Mouse (Mus musculus) embryonic facial prominence, embryonic 11.5 days (tissue): ENCODE measurements at regions not wholly inside any gene's neighbourhood (a gene's known extent, or its start where the extent isn't known, plus 50 kb on each side); places are given as distances from the start of the nearest gene placed in this dataset.

Experiments used
- ATAC-seq: fragments of 200-750 bp; cut with Nextera tagmentation; replicated peaks from 2 replicates; pipeline ENCODE4 v1.8.0; 2017; ENCODE audit warnings: low read depth; ENCODE audit not compliant: insufficient number of reproducible peaks, low FRiP score, low TSS enrichment
- DNase-seq: peaks from one replicate; pipeline ENCODE4 v3.0.0-alpha.2; 2015; ENCODE audit warnings: low spot score
- H3K27ac ChIP-seq: fragments of 300-500 bp; sonication (generic); replicated peaks from 2 replicates; pipeline ENCODE4 v1.5.1; 2014; ENCODE audit warnings: mild to moderate bottlenecking, low read depth, low read length, control low read depth
- H3K27me3 ChIP-seq: fragments of 300-500 bp; sonication (generic); 2 replicates; pipeline ENCODE4 v1.6.1; 2014; ENCODE audit warnings: mild to moderate bottlenecking, low read length, moderate library complexity, mixed read lengths; ENCODE audit not compliant: control insufficient read depth, insufficient read depth
- H3K36me3 ChIP-seq: fragments of 300-500 bp; sonication (generic); replicated peaks from 2 replicates; pipeline ENCODE4 v1.6.1; 2014; ENCODE audit warnings: low read depth, mild to moderate bottlenecking, low read length, moderate library complexity, mixed read lengths; ENCODE audit not compliant: control insufficient read depth, insufficient read depth
- H3K4me1 ChIP-seq: fragments of 300-500 bp; sonication (generic); 2 replicates; pipeline ENCODE4 v1.6.1; 2014; ENCODE audit warnings: low read length, mixed read lengths; ENCODE audit not compliant: control insufficient read depth, insufficient read depth
- H3K4me2 ChIP-seq: fragments of 300-500 bp; sonication (generic); 2 replicates; pipeline ENCODE4 v1.6.1; 2014; ENCODE audit warnings: low read depth, mild to moderate bottlenecking, control low read depth, low read length, moderate library complexity
- H3K4me3 ChIP-seq: fragments of 300-500 bp; sonication (generic); 2 replicates; pipeline ENCODE4 v1.5.1; 2014; ENCODE audit warnings: low read depth, low read length, control low read depth
- H3K9ac ChIP-seq: fragments of 300-500 bp; sonication (generic); replicated peaks from 2 replicates; pipeline ENCODE4 v1.6.1; 2014; ENCODE audit warnings: mild to moderate bottlenecking, control low read depth, low read length
- H3K9me3 ChIP-seq: fragments of 300-500 bp; sonication (generic); replicated peaks from 2 replicates; pipeline ENCODE4 v1.6.1; 2016; ENCODE audit warnings: mild to moderate bottlenecking, low read length, inconsistent platforms, mixed read lengths; ENCODE audit not compliant: control insufficient read depth
- WGBS: fragments of 180-500 bp; shearing (Covaris S2); extraction: QIAGEN DNeasy Blood & Tissue Kit; methylation state at CpG from one replicate; pipeline ENCODE4 v1.1.7; 2014; 5-methylcytosine and 5-hydroxymethylcytosine counted together

GRCm38 (mm10) chr2:128438161-128438822 is 152.7 kb upstream of the Spdye4c start:
- Histone ChIP-seq H3K27me3 (no peaks in the 10 kb centered on the region), H3K36me3 (no peaks in the 10 kb centered on the region), H3K27ac (no peak overlapping the region), H3K4me3 (no peak overlapping the region), H3K4me2 (no peak overlapping the region), H3K4me1 (no peaks in the 10 kb centered on the region), H3K9me3 (no peaks in the 10 kb centered on the region), H3K9ac (no peak overlapping the region)
- DNase-seq (no peak), ATAC-seq (no peak)
- 65% methylated on average over 12 of the region's 12 CpGs for WGBS

- ATAC-seq (no peak), DNase-seq (no peak)
- Histone ChIP-seq H3K4me3 (no peak overlapping the region), H3K4me2 (no peak overlapping the region), H3K36me3 (no peaks in the 10 kb centered on the region), H3K4me1 (no peaks in the 10 kb centered on the region), H3K9me3 (no peaks in the 10 kb centered on the region), H3K9ac (no peak overlapping the region), H3K27me3 (no peaks in the 10 kb centered on the region), H3K27ac (no peak overlapping the region)
- 85% methylated on average over 2 of the region's 2 CpGs for WGBS
These were observed 152.1 kb upstream of the Spdye4c start for GRCm38 (mm10) chr2:128438897-128439296.

GRCm38 (mm10) chr2:128444599-128445011 is 146.4 kb upstream of the Spdye4c start:
- H3K4me1 ChIP-seq: no peaks in the 10 kb centered on the region
- 88% methylated on average over 7 of the region's 7 CpGs for WGBS
- H3K27ac ChIP-seq: no peak overlapping the region
- DNase-seq (no peak), ATAC-seq (no peak)
- no peak overlapping the region for H3K9ac ChIP-seq
- H3K4me2 ChIP-seq: no peak overlapping the region
- H3K9me3 ChIP-seq: no peaks in the 10 kb centered on the region
- no peaks in the 10 kb centered on the region for H3K36me3 ChIP-seq
- H3K27me3 ChIP-seq: no peaks in the 10 kb centered on the region
- no peak overlapping the region for H3K4me3 ChIP-seq

- no peak overlapping the region for H3K4me2 ChIP-seq
- 92% methylated on average over 5 of the region's 5 CpGs for WGBS
- no peaks in the 10 kb centered on the region for H3K9me3 ChIP-seq
- ATAC-seq: no peak
- H3K36me3 ChIP-seq: no peaks in the 10 kb centered on the region
- no peaks in the 10 kb centered on the region for H3K27me3 ChIP-seq
- DNase-seq: no peak
- no peaks in the 10 kb centered on the region for H3K4me1 ChIP-seq
- H3K4me3 ChIP-seq: no peak overlapping the region
- H3K9ac ChIP-seq: no peak overlapping the region
- no peak overlapping the region for H3K27ac ChIP-seq
These were observed 145.6 kb upstream of the Spdye4c start for GRCm38 (mm10) chr2:128445443-128445842.

- WGBS: 73% methylated on average over 3 of the region's 3 CpGs
- Histone ChIP-seq H3K4me3 (no peak overlapping the region), H3K27me3 (no peaks in the 10 kb centered on the region), H3K4me2 (no peak overlapping the region), H3K9ac (no peak overlapping the region), H3K36me3 (no peaks in the 10 kb centered on the region), H3K4me1 (no peaks in the 10 kb centered on the region), H3K9me3 (no peaks in the 10 kb centered on the region), H3K27ac (no peak overlapping the region)
- no peak for ATAC-seq
- DNase-seq: no peak
These were observed 141.7 kb upstream of the Spdye4c start for GRCm38 (mm10) chr2:128449294-128449693.

- 86% methylated on average over 4 of the region's 4 CpGs for WGBS
- Histone ChIP-seq H3K27ac (no peak overlapping the region), H3K4me1 (no peaks in the 10 kb centered on the region), H3K4me3 (no peak overlapping the region), H3K36me3 (no peaks in the 10 kb centered on the region), H3K4me2 (no peak overlapping the region), H3K9me3 (no peaks in the 10 kb centered on the region), H3K27me3 (no peaks in the 10 kb centered on the region), H3K9ac (no peak overlapping the region)
- DNase-seq (no peak), ATAC-seq (no peak)
These were observed 141.0 kb upstream of the Spdye4c start for GRCm38 (mm10) chr2:128450045-128450444.

DNA sequence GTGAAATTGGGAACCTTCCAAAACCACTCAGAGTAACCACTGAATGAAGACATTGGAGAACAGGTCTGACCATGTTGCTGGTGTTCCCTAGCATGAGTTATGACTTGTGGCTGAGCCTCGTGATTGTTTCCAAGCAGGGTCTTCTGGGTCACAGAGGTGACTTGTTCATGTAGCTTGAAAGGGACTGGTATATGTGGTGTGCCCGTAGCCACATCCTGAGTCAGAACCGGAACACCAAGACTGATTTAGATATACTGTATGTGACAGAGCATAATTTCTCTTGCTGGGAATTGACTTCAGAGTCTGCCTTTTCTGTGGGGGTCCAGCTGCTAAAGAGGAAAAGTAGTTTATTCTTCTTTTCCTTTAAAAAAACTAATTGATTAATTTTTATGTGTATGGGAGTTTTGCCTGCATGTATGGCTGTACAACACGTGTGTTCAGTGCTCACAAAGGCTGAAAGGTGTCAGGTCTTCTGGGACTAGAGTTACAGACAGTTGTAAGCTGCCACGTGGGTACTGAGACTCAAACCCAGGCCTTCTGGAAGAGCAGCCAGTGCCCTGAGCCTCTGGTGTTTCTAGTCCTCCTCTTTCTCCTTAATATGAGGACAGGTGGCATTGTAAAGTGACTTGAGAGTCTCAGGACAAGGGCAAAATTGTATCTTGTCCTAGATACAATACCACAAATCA is 139.3 kb upstream of the Spdye4c start:
- no peaks in the 10 kb centered on the region for H3K9me3 ChIP-seq
- 73% methylated on average over 5 of the region's 5 CpGs for WGBS
- H3K4me3 ChIP-seq: no peak overlapping the region
- H3K4me1 ChIP-seq: no peaks in the 10 kb centered on the region
- no peak overlapping the region for H3K4me2 ChIP-seq
- DNase-seq: no peak
- H3K36me3 ChIP-seq: no peaks in the 10 kb centered on the region
- ATAC-seq: no peak
- H3K27ac ChIP-seq: no peak overlapping the region
- no peaks in the 10 kb centered on the region for H3K27me3 ChIP-seq
- H3K9ac ChIP-seq: no peak overlapping the region

DNA sequence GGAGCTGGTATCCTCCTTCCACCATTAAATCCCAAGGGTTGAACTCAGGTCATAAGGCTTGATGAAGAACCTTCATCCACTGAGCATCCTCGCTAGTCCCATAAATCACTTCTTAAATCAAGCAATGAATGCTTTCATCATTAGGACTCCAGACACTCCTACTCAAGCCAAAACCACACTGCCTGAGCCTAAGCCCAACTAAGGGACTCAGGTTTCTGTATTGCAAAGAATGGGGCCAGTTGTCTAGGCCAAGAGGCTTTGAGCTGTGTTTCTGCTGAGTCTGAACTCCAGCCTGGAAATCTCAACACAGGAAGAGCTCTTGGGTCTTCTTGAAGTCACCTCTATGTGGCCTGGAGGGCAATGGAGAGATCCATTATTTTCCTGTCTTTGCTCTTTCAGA is 138.4 kb upstream of the Spdye4c start:
- ATAC-seq (no peak), DNase-seq (no peak)
- WGBS: 91% methylated on average over 1 of the region's 1 CpGs
- H3K9me3 ChIP-seq: no peaks in the 10 kb centered on the region
- H3K36me3 ChIP-seq: no peaks in the 10 kb centered on the region
- H3K9ac ChIP-seq: no peak overlapping the region
- no peak overlapping the region for H3K4me3 ChIP-seq
- H3K27ac ChIP-seq: no peak overlapping the region
- no peaks in the 10 kb centered on the region for H3K27me3 ChIP-seq
- H3K4me1 ChIP-seq: no peaks in the 10 kb centered on the region
- no peak overlapping the region for H3K4me2 ChIP-seq
